Mouse (Mus musculus) neutrophil, adult 5-6 weeks (primary cell): ENCODE measurements at regions not wholly inside any gene's neighbourhood (a gene's known extent, or its start where the extent isn't known, plus 50 kb on each side); places are given as distances from the start of the nearest gene placed in this dataset.

ENCODE experiments used
- ATAC-seq: fragments of 151-379, 151-347 bp; 2 replicates; pipeline ENCODE4 v1.8.0; 2017; ENCODE audit warnings: mild to moderate bottlenecking, moderate TSS enrichment; ENCODE audit not compliant: insufficient number of reproducible peaks, poor library complexity, low FRiP score, severe bottlenecking; ENCODE audit errors: extremely low read depth

- ATAC-seq: no peak
Observed at GRCm38 (mm10) chr19:56034552-56034951, 252.4 kb upstream of the Habp2 start.

DNA sequence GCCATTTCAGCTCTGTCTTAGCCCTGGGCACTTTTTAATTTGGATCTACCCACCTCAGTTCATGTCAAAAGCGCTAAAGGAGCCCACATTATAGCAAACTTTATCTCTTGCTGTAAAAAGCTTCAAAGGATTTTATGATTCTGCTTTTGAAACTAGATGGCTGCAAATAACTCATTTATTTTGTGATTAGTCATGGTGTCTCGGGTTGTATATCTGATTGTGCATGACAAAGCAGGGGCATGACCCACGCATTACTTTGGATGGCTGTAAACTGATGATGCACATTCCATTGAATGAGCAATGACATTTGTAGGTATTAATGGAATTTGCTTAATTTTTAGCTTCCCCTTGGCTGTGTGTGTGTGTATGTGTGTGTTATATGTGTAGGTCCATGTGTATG, 249.4 kb upstream of the Habp2 start:
- no peak for ATAC-seq

- ATAC-seq: no peak
Observed at GRCm38 (mm10) chr19:56039091-56040004, 247.6 kb upstream of the Habp2 start.

DNA sequence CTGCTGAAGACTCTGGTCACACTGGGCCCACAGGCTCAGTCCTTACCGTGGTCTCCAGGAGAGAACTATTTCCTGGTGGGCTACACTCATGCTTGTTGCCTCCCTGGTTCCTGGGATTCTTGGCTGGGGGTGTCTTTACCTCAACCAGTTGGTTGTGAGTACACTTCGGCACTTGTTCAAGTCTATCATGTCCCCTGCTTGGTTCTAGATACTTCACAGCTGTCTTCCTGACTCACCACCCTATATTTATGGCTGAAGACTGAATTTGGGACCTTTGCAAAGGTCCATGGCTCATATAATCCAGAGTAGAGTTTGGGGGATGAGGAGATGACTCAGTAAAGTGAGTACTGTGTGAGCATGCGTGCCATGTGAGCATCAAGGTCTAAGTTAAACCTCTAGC, 245.0 kb upstream of the Habp2 start:
- ATAC-seq: no peak

DNA sequence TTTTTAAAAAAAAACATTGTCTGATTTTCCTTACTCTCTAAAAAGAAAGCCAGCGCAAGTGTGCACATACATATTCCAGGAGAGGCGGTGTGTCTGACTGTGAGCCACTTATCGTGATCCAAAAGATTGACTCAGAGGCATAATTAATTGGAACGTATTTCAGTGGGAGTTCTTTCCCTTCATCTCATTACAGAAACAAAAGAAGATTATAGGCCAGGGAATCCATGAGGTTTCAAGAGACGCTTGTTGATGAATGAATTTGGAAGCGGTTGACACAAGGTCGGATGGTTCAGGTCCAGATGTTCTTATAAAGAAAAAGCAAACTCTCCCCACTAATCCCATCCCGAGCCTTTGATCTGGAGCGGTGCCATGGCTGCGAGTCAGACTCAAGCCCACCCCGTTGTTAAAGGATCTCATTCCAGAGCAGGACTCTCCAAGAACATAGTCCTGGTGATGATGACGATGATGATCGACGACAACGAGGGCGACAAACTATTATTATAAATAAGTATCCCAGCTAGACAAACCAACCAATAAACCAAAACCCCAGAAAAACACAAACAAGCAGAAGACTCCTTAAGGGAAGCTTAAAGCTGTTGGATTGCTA, 240.1 kb upstream of the Habp2 start:
- ATAC-seq: no peak

DNA sequence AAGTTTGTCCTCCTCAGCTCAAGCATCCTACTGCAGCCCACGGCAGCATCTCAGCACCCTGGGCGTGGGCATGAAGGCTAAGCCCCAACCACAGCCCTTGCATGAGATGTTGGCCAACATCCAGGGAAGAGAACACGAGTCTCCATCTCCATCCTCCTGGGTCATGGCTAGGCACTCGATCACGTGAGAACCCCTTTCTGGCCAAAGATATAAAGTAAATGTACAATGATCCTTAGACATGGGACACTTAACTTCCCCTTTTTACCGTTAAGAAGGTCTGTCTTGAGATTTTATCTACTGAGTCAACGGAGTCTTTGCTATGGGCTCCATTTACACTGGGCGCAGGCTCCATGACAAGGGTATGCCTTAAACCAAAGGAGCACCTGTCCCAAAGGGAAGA, 232.8 kb upstream of the Habp2 start:
- ATAC-seq: no peak

GRCm38 (mm10) chr19:56056397-56056796, 230.5 kb upstream of the Habp2 start:
- ATAC-seq: no peak

DNA sequence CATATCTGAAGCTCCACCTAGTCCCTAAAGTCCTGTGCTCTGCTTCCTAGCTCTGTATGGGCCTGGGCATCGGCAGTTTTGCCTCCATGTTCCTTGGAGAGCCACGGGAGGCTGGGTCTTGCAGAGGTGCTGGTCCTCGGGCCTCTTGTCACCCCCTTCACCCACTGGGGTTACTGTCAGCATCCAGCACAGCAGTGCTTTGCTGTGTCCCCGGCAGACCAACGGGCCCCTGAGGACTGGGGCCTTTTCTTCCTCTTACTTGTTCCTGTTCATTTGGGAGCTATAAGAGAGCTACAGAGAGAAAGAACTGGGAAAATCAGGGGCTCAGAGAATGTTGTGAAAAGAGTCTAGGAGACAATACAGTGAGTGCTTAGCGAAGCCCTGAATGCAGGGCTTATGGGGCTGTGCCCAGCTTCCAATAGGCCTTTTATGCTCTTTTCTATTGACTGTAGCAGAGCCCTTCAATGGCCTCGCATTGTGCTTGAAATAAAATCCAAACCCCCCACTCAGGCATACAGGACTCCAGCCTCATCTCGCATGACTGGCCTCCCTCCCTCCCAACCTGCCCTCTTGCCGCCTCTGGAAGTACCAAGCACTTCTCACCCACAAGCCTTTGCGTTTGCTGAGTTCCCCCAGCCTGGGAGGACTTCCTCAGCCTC, 224.9 kb upstream of the Habp2 start:
- ATAC-seq: no peak

- ATAC-seq: no peak
Observed at GRCm38 (mm10) chr19:56063099-56063498, 223.8 kb upstream of the Habp2 start.

GRCm38 (mm10) chr19:56065730-56066129, 221.2 kb upstream of the Habp2 start:
- ATAC-seq: no peak

- ATAC-seq: no peak
Observed at GRCm38 (mm10) chr19:56068165-56068564, 218.8 kb upstream of the Habp2 start.

GRCm38 (mm10) chr19:56068854-56069253, 218.1 kb upstream of the Habp2 start:
- 0 out of 2 replicates have a peak, but pooled peaks have one; percentile 27 for ATAC-seq

DNA sequence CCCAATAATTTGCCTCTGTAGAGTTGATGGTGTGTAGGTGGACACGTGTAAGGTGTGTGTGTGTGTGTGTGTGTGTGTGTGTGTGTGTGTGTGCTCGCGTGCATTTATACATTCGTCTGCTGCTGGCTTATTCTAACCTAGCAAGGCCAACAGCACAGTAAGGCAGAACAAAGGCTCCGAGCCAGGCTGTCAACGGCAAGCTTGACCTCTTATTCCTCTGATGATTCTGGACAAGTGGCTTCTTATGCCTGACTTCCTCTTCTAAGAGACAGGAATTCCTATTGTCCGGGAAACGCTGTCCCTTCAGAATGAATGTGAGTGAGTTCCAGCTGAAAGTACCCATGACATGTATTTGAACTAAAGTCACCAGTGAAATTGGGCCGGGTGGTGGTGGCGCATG, 217.7 kb upstream of the Habp2 start:
- ATAC-seq: no peak

- ATAC-seq: no peak
Observed at GRCm38 (mm10) chr19:56071340-56071739, 215.6 kb upstream of the Habp2 start.

DNA sequence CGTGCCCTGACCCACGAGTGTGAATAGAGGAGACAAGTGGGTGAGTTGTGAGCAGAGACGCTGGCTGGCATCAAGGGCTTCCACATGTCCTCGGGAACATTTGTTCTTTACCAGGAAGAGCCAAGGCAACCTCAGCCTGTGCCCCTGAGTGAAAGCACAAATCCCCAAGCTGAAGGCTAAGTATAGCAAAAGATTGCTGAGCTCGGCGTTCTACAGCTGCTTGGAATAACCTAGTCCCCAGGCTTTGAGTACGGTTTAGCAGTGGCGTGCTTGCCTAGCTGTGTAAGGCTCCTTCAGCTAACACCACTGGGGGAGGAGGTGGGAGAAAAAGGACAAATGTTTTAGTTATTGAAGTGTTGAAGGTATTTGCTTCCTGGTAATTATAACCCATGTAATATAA, 210.8 kb upstream of the Habp2 start:
- ATAC-seq: no peak

DNA sequence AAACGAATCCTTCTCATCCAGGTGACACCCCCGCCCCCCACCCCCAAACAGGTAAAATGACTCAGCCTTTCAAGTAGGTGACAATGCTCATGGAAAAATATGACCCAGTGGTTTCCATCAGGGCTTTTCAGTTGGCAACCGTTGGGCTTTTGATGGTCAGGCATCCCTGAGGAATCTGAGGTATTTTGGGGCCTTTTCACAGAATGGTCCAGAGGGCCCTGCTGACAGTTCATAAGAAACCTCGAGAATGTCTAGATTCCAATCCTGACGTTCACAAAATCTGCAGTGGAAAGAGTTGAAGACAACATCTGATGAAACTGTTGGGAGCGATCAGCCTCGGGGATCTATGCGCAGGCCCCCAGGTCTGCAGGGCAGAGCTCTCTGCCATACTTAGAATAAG, 209.4 kb upstream of the Habp2 start:
- ATAC-seq: no peak

DNA sequence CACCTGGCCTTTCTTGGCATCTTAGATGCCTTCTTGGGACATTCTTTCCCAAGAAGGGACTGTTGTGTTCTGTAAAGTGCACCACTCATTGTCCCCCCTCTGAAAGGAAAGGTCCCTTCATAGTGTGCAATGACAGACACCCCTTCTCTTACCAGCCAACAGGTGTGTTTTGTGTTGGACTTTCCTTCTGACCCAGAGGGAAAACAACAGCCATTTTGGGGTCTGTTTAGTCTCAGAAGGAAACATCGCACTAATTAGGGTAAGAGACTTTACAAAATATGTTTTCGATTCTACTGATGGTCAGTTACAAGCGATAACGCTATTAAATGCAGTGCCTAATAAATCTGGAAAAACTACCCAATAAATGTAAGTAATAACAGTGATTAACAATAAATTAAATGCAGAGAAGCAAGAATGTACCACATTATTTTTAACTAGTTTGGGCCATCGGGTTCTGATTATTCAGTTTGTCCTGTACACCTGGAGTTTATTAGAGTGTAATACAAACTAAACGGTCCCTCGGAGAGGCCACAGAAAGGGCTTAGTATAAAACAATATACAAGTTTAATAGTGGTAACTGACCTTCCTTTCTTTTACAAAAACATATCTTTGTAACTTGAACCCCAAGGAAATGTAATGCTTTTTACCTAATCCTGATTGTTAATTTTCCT, 200.4 kb upstream of the Habp2 start:
- ATAC-seq: no peak

- no peak for ATAC-seq
Observed at GRCm38 (mm10) chr19:56087127-56087526, 199.8 kb upstream of the Habp2 start.

DNA sequence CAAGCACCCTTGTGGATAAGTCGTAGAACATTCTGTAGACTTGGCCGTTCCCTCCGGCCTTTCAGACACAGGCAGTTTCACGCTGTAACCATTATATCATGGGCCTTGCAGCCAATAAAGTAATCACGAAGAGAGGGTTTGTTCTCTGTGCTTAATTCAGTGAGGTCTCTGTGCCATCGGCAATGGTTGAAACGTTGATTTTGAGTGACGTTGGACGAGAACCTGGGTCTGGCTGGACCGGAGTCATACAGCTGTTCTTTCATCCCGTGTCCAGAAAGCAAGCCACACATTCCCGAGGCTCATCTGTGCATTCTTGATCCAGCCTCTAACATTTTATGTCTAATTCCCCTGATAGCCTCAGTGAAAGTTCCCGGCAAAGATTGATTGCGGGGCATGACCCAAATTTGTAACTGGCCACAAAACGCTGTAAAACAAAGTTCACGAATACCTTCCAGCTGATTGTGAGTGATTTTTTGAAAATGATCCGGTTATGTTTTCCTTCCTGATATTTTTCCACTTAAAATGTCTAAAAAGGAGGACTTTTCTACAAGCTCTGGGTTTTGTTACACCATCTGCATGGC, 197.1 kb upstream of the Habp2 start:
- no peak for ATAC-seq
